Mouse (Mus musculus) embryonic facial prominence, embryonic 14.5 days (tissue): Measurements from ENCODE around the gene Fam178b. TPM values are rescaled to one million over a fixed set of nuclear protein-coding genes. Genes with fewer than 3 reads are reported as not detected.
A peak's percentile ranks its signal among the peaks of the same experiment; 100 is the strongest.

Source experiments
- ATAC-seq: fragments of 200-750 bp; cut with Nextera tagmentation; 2 replicates; pipeline ENCODE4 v1.8.0; 2017; ENCODE audit warnings: low read depth, moderate number of reproducible peaks, moderate TSS enrichment
- DNase-seq: peaks from one replicate; pipeline ENCODE4 v3.0.0-alpha.2; 2015; ENCODE audit warnings: low spot score
- H3K27ac ChIP-seq: fragments of 300-500 bp; sonication (generic); replicated peaks from 2 replicates; pipeline ENCODE4 v1.5.1; 2014; ENCODE audit warnings: low read depth, mild to moderate bottlenecking, low read length, moderate library complexity
- H3K27me3 ChIP-seq: fragments of 300-500 bp; sonication (generic); replicated peaks from 2 replicates; pipeline ENCODE4 v1.6.1; 2014; ENCODE audit warnings: low read length; ENCODE audit not compliant: control insufficient read depth, insufficient read depth
- H3K36me3 ChIP-seq: fragments of 300-500 bp; sonication (generic); 2 replicates; pipeline ENCODE4 v1.6.1; 2014; ENCODE audit warnings: low read length, mixed read lengths; ENCODE audit not compliant: control insufficient read depth, insufficient read depth
- H3K4me1 ChIP-seq: fragments of 300-500 bp; sonication (generic); 2 replicates; pipeline ENCODE4 v1.6.1; 2014; ENCODE audit warnings: antibody characterized with exemption, low read length; ENCODE audit not compliant: control insufficient read depth, insufficient read depth
- H3K4me2 ChIP-seq: fragments of 300-500 bp; sonication (generic); 2 replicates; pipeline ENCODE4 v1.6.1; 2014; ENCODE audit warnings: low read depth, mild to moderate bottlenecking, low read length, moderate library complexity, mixed read lengths
- H3K4me3 ChIP-seq: fragments of 300-500 bp; sonication (generic); 2 replicates; pipeline ENCODE4 v1.5.1; 2014; ENCODE audit warnings: low read depth, mild to moderate bottlenecking, low read length
- H3K9ac ChIP-seq: fragments of 300-500 bp; sonication (generic); 2 replicates; pipeline ENCODE4 v1.6.1; 2014; ENCODE audit warnings: low read depth, mild to moderate bottlenecking, low read length, moderate library complexity, mixed read lengths
- H3K9me3 ChIP-seq: fragments of 300-500 bp; sonication (generic); 2 replicates; pipeline ENCODE4 v1.6.1; 2016; ENCODE audit warnings: low read length; ENCODE audit not compliant: control insufficient read depth
- WGBS: fragments of 180-500 bp; shearing (Covaris S2); extraction: QIAGEN DNeasy Blood & Tissue Kit; methylation state at CpG from one replicate; pipeline ENCODE4 v1.1.7; 2014; 5-methylcytosine and 5-hydroxymethylcytosine counted together
- polyA plus RNA-seq: library from polyadenylated mRNA; unstranded; fragments of >200 nt; fragmentation: Nextera tagmentation; extraction: Ambion mirVana; gene quantifications from 2 replicates; pipeline ENCODE4 v1.2.1, GENCODE M21; 2014

Gene Fam178b
- polyA plus RNA-seq, result 1.0 and 1.6 TPM in 2 replicates

DNA sequence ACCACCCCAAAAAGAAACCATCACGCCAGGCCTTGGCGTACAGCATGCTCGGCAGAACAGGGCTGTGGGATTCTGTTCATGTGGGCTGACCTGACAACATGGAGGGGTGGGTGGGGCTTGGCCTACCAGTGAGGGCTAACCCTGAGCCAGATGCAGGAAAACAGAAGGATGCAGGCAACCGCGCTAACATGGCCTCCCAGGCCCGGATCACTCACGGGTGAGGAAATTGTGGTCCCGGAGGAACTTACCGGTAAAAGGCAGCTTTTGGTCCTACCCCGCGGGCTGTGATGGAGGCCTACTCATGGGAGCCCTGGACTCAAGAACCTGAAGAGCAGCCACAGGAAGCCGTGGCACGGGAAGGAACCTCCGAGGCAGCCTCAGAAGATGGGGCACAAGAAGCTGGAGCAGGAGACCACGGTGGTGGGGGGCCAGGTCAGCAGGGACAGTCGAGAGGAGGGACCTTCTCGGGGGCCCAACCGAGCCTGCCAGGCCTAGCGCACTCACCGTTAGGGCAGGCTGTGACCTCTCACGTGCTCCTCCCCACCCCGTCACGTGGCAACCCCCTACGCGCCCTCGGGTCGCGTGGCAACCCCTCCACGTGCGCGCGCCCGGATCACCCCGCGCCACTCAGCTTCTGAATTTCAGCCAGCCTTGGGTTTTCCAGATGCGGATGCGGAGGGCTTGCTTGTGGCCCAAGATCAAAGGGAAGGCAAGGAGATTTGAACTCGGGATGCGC, at the start of gene Fam178b:
Gene Fam178b, minus strand, starts transcription at position 564 of the 736 bp plus-strand sequence.
- no peak for ATAC-seq
- no peaks in the 10 kb centered on the region for H3K4me1 ChIP-seq
- H3K27me3 ChIP-seq, result no peaks in the 10 kb centered on the region
- H3K4me2 ChIP-seq, result no peak within 1 kb of the TSS
- H3K4me3 ChIP-seq, result no peak within 1 kb of the TSS
- 93% methylated on average over 34 of the region's 39 CpGs for WGBS
- DNase-seq, result no peak
- H3K9me3 ChIP-seq, result no peaks in the 10 kb centered on the region
- H3K27ac ChIP-seq, result no peak within 1 kb of the TSS; the same call in 1 of the 2 replicates
- H3K36me3 ChIP-seq, result no peaks in the 10 kb centered on the region
- no peak within 1 kb of the TSS for H3K9ac ChIP-seq

DNA sequence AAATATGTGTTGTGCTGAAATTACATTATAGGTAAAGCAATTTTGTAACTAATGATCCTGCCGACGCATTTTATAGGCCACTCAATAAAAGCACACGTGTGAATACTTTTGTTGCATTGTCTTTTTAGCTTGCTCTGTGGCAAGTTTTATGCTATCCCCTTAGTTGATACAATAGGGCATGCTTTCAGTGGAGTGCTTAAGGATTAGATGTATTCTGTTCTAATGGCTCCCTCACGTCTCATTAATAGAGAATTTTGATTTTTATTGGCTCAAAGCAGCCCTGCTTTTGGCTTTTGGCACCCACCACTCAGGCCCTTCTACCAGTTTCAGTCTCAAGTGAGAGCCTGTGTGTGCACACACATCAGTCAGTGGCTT, 41.1 kb upstream of the Fam178b start:
- ATAC-seq, result no peak
- peaks cover 8% of the 10 kb centered on the region; the same call in 1 of the 2 replicates for H3K4me1 ChIP-seq
- H3K9ac ChIP-seq, result no peak overlapping the region
- no peak overlapping the region for H3K4me2 ChIP-seq
- 67% methylated on average over 4 of the region's 4 CpGs for WGBS
- no peaks in the 10 kb centered on the region for H3K9me3 ChIP-seq
- DNase-seq, result no peak
- no peaks in the 10 kb centered on the region for H3K27me3 ChIP-seq
- no peaks in the 10 kb centered on the region for H3K36me3 ChIP-seq
- no peak overlapping the region; the same call in 1 of the 2 replicates for H3K27ac ChIP-seq
- H3K4me3 ChIP-seq, result no peak overlapping the region

DNA sequence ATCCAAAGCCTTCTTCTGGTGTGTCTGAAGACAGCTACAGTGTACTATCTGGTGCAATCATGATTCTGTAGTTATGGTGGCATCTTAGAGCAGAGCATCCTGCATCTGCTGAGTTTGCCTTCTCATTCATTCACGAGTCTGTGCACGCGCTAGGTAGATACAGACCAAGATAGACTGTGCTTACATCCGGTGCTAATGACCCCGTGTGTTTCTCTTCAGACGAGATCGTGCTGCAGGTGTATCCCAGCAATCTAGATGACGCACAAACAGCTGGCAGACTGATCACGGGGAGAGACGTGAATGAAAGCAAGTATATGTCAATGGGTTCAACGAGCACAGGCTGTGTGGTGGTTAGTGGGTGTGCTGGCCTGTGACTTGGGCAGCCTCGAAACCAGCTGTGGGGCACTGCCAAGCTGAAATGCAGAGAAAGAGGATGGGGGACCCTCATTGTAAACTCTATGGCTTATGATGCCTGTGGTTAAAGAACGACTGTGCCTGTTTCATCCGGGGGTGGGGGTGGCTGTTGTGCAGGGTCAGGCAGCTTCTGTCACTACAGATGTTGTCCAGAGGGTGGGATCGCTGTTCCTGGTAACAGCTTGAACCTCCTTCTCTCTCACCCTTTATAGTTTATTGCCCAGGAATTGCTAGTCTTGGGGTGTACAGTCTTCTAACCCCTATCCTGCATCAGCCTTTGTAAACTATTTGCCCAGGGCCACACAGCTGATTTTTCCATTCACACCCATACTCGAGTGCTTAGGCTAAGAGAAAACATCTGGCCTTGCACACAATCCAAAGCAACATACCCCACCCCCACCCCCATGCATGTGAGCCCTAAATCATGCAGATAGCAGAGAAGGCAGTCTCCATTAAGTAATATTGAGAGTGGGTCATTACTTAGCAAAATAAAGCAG, 40.4 kb upstream of the Fam178b start:
- ATAC-seq (0 out of 2 replicates have a peak, but pooled peaks have one; percentile 37), DNase-seq (peak; percentile 38)
- WGBS, result 55% methylated on average over 16 of the region's 16 CpGs
- H3K4me2 ChIP-seq, result no peak overlapping the region
- H3K27me3 ChIP-seq, result no peaks in the 10 kb centered on the region
- no peaks in the 10 kb centered on the region for H3K36me3 ChIP-seq
- no peak overlapping the region for H3K9ac ChIP-seq
- H3K4me3 ChIP-seq, result no peak overlapping the region
- H3K4me1 ChIP-seq, result peaks cover 8% of the 10 kb centered on the region; the same call in 1 of the 2 replicates
- H3K27ac ChIP-seq, result peak overlapping the region; percentile 29; the same call in 1 of the 2 replicates
- H3K9me3 ChIP-seq, result no peaks in the 10 kb centered on the region

DNA sequence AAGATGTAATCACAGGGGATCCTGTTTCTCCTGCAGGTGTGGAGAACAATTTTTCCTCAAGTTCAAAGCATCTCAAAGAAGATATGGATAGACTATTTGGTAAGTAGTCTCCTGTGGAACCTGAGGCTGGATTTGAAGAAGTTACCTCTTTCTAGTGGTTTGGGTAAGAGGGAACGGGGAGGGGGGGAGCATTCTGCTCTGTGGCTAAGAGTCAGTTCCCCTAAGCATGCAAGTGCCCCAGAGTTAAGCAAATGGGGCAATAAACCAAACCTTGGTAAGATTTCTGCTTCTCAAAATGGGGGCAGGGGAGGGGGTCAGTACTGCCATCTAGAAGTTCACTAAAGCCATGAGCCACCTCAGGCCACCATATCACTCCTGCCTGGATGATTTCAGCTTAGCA, 35.8 kb upstream of the Fam178b start:
- H3K27me3 ChIP-seq, result no peaks in the 10 kb centered on the region
- H3K4me2 ChIP-seq, result no peak overlapping the region
- WGBS, result 81% methylated on average over 1 of the region's 1 CpGs
- H3K36me3 ChIP-seq, result no peaks in the 10 kb centered on the region
- no peak overlapping the region for H3K27ac ChIP-seq
- DNase-seq (no peak), ATAC-seq (no peak)
- H3K4me1 ChIP-seq, result peaks cover 7% of the 10 kb centered on the region; the same call in 1 of the 2 replicates
- no peaks in the 10 kb centered on the region for H3K9me3 ChIP-seq
- no peak overlapping the region for H3K4me3 ChIP-seq
- no peak overlapping the region for H3K9ac ChIP-seq

DNA sequence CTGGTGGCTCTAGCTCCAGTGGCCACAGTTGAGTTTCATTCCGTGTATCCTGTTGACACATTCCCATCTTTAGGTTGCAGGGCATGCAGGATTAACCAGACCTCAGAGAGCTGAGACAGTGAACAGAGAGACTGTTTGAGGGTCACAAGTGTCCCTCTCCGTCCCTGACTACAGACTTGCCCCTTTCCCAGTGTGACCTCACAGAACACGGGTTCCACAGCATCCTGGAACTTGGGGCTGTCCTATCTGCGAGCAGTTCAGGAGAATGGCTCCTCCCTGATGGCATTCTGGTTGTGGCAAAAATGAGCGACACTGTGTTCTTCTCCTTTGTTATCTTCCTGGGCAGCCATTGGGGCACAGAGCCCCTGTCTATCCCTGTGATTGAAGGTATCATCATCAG, 31.3 kb upstream of the Fam178b start, which contains the start of gene Actr1b:
Gene Actr1b, minus strand, starts transcription at position 112 of the 400 bp plus-strand sequence.
- 88% methylated on average over 5 of the region's 5 CpGs for WGBS
- Histone ChIP-seq H3K27me3 (no peaks in the 10 kb centered on the region), H3K27ac (no peak within 1 kb of the TSS), H3K9ac (no peak within 1 kb of the TSS), H3K4me3 (no peak within 1 kb of the TSS), H3K4me2 (no peak within 1 kb of the TSS), H3K9me3 (no peaks in the 10 kb centered on the region), H3K4me1 (no peaks in the 10 kb centered on the region), H3K36me3 (no peaks in the 10 kb centered on the region)
- ATAC-seq, result no peak
- DNase-seq, result no peak

DNA sequence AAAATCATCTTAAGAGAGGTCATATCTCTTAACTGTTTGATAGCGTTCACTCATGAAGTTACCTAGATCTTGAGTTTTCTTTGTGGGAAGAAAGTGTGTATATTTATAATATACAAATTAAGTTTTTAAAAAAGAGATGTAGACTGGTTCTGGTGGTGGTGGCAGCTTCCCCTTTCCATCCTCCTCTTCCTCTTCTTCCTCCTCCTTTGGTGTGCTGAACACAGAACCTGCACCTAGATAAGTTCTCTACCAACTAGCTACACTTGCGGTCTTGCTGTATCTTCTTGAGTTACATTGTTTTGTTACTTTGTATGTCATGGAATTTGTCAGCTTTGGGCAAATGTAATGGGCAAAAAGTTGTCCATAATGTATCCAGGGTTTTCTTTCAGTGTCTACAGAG, 28.1 kb upstream of the Fam178b start:
- Histone ChIP-seq H3K9ac (no peak overlapping the region), H3K4me3 (no peak overlapping the region), H3K27me3 (no peaks in the 10 kb centered on the region), H3K27ac (no peak overlapping the region), H3K36me3 (peaks cover 11% of the 10 kb centered on the region), H3K4me1 (0 out of 2 replicates have a peak, but pooled peaks cover 9% of the 10 kb centered on the region), H3K4me2 (no peak overlapping the region), H3K9me3 (no peaks in the 10 kb centered on the region)
- 91% methylated on average over 2 of the region's 2 CpGs for WGBS
- DNase-seq, result no peak
- no peak for ATAC-seq

DNA sequence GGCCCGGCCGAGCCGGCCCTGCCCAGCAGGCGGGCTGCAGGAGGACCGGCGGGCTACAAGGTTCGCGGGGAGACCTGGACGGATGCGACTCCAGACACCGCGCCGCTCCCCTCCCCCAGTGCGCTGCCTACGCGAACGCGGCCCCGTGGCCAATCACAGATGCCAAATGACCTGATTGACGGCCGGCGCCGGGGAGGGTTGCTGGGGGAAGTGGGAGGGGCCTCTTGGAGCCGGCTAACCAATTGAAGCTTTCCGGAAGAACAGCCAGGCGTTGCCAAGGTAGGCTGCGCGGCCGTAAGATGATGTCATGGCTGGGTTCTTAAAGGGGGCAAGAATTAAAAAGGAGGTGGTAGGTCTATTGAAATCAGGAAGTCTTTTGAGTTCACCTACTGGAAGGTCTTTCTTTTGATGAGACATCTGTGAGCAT, 26.9 kb upstream of the Fam178b start, which contains the start of gene 4933424G06Rik:
Gene 4933424G06Rik, plus strand, starts transcription at position 296 of the 427 bp plus-strand sequence.
- no peaks in the 10 kb centered on the region for H3K27me3 ChIP-seq
- H3K4me1 ChIP-seq, result 0 out of 2 replicates have a peak, but pooled peaks cover 9% of the 10 kb centered on the region
- DNase-seq (peak; percentile 99), ATAC-seq (peak; percentile 96)
- peak within 1 kb of the TSS; percentile 84 for H3K27ac ChIP-seq
- H3K9ac ChIP-seq, result peak within 1 kb of the TSS; percentile 93
- H3K4me2 ChIP-seq, result peak within 1 kb of the TSS; percentile 61
- no peaks in the 10 kb centered on the region for H3K9me3 ChIP-seq
- under 1% methylated on average over 26 of the region's 29 CpGs for WGBS
- peaks cover 23% of the 10 kb centered on the region for H3K36me3 ChIP-seq
- H3K4me3 ChIP-seq, result peak within 1 kb of the TSS; percentile 99

DNA sequence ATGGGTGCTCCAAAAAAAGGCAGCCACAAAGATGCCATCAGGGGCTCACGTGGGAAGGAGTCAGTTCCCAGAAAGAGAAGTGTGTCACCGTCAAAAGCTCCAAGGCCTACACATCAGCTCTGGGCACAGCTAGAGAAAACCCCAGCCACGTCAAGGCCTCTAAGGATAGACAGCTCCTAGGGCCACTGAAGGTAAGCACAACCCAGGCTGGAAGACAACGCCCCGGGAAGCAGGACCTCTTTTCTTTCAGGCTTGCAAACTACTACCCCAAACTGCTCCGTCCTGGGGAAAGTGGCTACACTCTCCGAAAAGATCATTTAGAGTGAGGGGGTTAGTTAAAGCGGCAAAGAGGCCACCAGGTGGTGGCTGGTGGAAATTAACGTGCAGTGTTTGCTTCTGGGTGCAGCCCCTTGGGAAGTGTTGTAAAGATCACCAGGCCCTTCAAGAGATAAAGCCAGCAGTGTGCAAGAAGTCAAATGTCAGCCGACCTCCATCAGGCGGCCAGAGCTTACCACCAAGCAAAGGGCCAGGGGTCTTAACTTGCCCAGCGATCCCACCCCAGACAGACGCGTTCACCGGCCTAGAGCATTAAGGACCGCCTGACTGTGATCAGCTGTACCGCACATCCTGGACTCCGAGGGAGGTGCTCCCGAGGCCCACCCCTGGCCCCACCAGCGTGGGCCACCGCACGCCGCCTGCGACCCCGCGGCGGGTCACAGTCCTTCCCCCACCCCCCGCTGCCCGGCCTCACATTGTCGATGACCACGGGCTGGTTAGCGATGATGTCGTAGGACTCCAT, 26.3 kb upstream of the Fam178b start:
- Histone ChIP-seq H3K4me2 (peak overlapping the region; percentile 61), H3K9ac (peak overlapping the region; percentile 93), H3K27ac (peak overlapping the region; percentile 84), H3K4me3 (peak overlapping the region; percentile 99), H3K4me1 (0 out of 2 replicates have a peak, but pooled peaks cover 9% of the 10 kb centered on the region), H3K36me3 (peaks cover 30% of the 10 kb centered on the region), H3K9me3 (no peaks in the 10 kb centered on the region), H3K27me3 (no peaks in the 10 kb centered on the region)
- 2% methylated on average over 15 of the region's 33 CpGs for WGBS
- DNase-seq, result peak; percentile 62
- peak; percentile 62 for ATAC-seq
